Mouse (Mus musculus) thymus, postnatal 4 days (tissue): ENCODE results near the gene Adi1.

Source experiments
- DNase-seq: peaks from one replicate; pipeline ENCODE4 v3.0.0; 2021

The Adi1 gene

DNA sequence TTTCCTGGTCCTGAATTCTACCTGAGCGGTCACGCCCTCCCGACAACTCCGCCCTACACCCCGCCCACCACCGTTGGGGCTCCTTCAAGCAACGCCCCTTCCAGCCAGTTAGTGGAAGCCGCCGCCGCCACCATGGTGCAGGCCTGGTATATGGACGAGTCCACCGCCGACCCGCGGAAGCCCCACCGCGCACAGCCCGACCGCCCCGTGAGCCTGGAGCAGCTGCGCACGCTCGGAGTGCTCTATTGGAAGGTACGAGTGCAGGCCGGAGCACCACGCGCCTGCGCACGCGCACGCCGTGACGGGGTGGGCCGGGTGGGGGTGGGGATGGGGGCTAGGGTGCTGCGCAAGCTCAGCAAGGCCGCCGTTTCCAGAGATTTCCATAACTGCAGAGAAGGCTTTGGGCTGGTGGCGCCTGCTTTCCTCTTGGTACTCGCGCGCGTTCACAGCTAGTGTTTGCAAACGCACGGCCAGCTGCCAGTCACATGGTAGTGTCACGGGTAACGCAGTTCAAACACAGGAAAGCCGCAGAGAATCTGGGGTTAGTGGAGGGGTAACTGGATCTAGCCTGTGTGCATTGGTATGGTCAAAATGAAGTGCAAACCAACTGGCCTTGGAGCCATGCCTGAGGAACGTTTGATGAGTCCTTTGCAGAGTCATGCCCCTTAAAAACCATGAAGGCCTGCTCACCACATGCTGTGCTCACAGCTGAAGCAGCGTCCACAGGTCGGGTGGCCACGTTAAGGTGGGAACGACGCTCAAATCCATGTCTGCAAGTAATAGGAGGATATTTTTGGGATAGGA lies at the start of gene Adi1:
Gene Adi1, plus strand, starts transcription at position 111 of the 804 bp plus-strand sequence.
- peak; percentile 86 for DNase-seq

- DNase-seq: no peak
Observed at GRCm38 (mm10) chr12:28625407-28625806, 49.6 kb upstream of the Adi1 start.

- no peak for DNase-seq
Observed at GRCm38 (mm10) chr12:28627092-28627491, 47.9 kb upstream of the Adi1 start.

- no peak for DNase-seq
Observed at GRCm38 (mm10) chr12:28628436-28628835, 46.6 kb upstream of the Adi1 start.

GRCm38 (mm10) chr12:28635058-28635534 lies 39.9 kb upstream of the Adi1 start:
- DNase-seq: no peak

GRCm38 (mm10) chr12:28635535-28636476 lies 39.2 kb upstream of the Adi1 start, which contains the start of gene Rps7:
Gene Rps7, minus strand, starts transcription at chr12:28635953.
- peak; percentile 91 for DNase-seq

GRCm38 (mm10) chr12:28636543-28636942 lies 38.5 kb upstream of the Adi1 start:
- DNase-seq: no peak

DNA sequence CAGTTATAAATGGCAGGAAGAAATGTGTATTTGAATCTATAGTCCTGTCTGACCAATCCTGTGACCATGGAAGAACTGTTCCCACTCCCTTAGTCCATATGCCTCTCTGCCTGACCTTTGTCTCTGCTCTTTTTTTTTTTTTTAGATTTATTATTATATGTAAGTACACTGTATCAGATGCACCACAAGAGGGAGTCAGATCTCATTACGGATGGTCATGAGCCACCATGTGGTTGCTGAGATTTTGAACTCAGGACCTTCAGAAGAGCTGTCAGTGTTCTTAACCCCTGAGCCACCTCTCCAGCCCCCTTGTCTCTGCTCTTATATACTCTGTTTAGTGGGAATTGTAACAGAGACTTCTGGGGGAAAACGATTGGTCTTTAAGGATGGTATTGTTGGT lies 36.3 kb upstream of the Adi1 start:
- DNase-seq: no peak

DNA sequence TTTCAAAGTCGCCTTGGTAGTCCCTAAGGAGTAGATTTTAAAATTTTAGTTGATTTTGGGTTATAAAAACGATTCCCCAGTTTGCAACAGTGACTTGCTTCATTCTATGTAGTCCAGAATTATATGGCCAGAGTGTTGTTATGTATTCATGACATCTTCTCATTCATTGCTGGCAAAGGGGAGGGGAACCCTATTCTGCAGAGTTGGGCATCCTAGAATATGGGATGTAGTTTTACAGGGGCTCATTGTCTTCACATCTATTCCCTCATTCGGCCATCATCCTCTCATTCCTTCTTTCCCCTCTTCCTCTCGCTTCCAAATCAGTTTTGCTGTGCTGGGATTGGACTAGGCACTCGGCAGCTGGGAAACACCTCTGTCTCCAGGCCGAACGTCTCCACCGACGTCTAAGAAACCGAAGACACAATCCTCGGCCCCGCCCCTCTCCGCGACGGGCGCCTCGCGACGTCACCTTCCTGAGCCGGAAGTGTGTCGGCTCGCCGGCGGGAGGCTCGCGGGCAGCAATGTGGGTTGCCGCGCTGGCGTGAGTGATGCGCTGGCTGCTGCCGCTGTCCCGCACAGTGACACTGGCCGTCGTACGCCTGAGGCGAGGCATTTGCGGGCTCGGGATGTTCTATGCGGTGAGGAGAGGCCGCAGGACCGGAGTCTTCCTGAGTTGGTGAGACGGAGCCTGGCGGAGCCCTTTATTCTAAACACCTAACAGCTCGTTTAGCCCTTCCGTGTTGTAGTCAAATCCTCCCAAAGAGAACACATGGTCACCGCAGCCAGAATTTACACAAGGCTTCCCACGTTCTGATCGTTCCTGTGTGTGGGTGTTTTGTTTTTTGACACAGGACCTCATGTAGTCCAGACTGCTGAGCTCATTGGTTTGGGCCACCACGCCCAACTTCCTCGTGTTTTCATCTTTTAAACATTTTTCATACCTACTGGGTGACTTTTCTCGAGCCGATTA lies 25.6 kb upstream of the Adi1 start, which contains the start of gene Rnaseh1:
Gene Rnaseh1, plus strand, starts transcription at position 462 of the 970 bp plus-strand sequence.
- DNase-seq: peak; percentile 95

DNA sequence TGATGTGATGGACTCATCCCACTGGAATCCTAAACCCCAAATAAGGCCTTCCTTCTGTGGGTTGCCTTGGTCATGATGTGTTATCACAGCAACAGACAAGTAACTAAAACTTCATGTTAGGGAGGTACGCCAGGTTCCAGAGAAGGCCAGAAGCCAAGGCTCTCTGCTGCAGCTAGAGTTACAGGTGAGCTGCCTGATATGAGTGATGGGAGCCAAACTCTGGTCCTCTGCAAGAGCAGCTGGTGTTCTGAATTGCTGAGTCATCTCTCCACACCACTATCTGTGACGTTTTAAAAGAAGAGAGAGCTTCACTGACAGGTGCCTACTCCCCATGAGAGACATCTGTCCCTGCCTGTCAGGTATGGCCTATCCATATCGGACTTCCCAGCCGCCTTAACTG lies 12.4 kb upstream of the Adi1 start:
- no peak for DNase-seq

DNA sequence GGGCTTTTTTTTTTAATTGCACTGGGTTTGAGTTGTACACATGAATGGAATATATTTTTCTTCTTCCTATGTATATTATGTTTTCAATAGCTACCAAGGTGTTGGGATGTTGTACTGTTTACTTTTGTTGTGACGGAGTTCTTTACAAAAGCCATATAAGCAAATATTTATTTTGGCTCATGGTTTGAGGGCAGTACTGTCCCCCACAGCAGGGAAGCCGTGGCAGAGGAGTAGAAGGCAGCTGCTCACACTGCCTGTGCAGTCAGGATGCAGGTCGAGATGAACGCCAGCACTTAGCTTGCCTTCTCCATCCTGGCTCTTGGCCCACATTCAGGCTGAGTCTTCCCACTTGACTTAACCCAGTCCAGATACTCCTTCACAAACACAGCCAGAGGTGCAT lies 8.3 kb upstream of the Adi1 start:
- DNase-seq: no peak

GRCm38 (mm10) chr12:28667287-28667686 lies 7.7 kb upstream of the Adi1 start:
- no peak for DNase-seq

- DNase-seq: peak; percentile 39
Observed at GRCm38 (mm10) chr12:28674038-28674720, 852 bp upstream of the Adi1 start.

DNA sequence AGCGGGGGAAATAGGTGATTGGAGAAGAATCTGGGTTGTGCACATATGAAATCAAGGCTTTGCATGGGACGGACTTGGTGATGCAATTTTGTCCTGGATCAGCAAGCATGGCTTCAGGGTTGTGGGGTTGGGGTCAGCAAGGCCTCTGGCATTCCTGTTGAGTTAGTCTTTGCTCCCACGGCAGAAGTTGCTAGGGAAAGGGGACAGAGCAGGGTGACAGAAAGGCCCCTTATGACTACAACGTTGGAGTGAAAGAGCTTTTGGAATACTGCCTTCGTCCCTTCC lies 836 bp downstream of the Adi1 start:
- no peak for DNase-seq

- no peak for DNase-seq
Observed at GRCm38 (mm10) chr12:28684674-28685073, 9.6 kb downstream of the Adi1 start.

GRCm38 (mm10) chr12:28685771-28686170 lies 10.7 kb downstream of the Adi1 start:
- no peak for DNase-seq

DNA sequence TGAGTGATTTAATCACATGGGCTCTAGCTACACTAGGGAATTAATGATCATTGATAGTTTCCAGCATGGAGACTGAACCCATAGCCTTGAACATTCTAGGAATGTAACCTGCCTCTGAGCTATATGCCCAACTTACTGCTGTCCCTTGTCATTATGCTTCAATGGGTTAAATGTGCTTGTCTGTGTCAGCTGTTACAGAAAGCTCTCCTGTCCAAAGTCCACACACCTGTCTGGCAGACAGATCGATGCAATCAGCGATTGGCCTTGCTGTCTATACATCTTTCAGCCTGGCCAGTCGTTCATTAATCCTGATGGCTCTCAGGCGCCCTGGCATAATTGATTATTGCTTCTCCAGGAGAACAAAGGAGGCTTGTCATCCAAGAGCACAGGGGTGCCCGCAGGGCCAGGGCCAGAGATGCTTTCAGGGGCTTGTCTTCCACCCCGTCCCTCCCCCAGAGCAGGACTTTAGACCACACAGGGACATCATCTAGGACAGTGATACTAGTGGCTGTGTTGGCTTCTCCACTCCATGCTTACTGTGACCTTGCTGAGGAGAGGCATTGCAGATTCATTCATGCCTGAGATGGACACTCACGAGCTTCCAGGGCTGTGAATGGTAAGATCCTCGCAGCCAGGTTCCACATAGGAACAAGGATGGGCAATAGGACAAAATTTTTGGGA lies 11.3 kb downstream of the Adi1 start:
- no peak for DNase-seq

DNA sequence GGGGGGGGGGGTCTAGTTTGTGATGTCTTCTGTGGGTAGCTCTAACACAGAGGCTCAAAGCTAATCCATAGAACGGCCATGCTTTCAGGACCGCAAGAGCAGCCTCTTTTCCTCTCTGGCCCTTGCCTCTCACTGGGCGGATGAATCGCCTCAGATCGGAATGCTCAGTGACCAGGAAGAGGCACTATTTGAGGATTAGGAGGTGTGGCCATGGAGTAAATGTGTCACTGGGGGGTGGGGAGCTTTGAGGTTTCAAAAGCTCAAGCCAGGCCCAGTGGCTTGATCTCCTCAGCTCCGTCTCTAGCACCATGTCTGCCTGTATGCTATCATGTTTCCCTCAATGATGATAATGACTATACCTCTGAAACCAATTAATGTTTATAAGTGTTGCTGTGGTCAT lies 14.0 kb downstream of the Adi1 start:
- DNase-seq: no peak

DNA sequence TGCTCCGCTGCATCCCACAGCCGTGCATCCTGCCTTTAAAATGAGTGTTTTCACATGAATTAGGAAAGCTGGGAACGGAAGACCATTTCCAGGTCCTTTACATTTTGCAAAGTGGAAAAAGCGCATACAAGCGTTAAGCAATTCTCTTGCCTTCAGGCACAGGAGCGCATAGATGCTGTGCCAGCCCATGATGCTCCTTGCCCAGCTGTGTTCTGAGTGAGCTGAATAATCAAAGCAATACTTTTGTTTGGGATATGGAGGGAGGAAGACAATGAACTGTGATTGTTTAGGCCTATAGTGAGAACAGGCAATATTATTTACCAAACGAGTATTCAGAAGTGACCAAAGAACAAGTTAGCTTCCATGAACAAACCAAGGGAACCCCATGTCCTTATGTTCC lies 15.7 kb downstream of the Adi1 start:
- no peak for DNase-seq

GRCm38 (mm10) chr12:28693738-28694137 lies 18.7 kb downstream of the Adi1 start:
- DNase-seq: no peak

DNA sequence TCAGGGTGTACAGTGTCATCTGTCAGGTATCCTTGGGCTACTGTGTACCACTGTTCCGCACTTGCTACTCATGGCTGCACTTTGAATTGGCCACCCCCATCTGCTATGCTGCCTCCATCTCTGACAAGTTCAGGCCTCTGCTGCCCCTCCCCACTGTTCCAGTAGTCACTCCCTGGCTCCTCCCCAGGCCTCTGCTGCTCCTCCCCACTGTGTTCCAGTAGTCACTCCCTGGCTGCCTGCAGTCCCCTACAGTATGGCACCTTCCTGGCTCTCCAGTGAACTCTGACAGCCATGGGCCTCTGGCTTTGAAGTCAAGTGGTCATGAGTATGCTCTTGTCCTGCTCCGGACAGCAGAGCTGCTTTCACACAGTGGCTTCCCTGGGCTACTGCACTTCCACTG lies 19.2 kb downstream of the Adi1 start:
- no peak for DNase-seq
